Mouse (Mus musculus) kidney, postnatal 0 days (tissue): ENCODE measurements at regions not wholly inside any gene's neighbourhood (a gene's known extent, or its start where the extent isn't known, plus 50 kb on each side); places are given as distances from the start of the nearest gene placed in this dataset.

ENCODE experiments used
- ATAC-seq: fragments of 200-750 bp; cut with Nextera tagmentation; replicated peaks from 2 replicates; pipeline ENCODE4 v1.8.0; 2017; ENCODE audit warnings: low read depth, moderate number of reproducible peaks, moderate TSS enrichment, moderate library complexity; ENCODE audit not compliant: low FRiP score
- DNase-seq: peaks from one replicate; pipeline ENCODE4 v3.0.0-alpha.2; 2016; ENCODE audit warnings: low spot score
- H3K27ac ChIP-seq: fragments of 300-500 bp; sonication (generic); 2 replicates; pipeline ENCODE4 v1.5.1; 2014; ENCODE audit warnings: mild to moderate bottlenecking
- H3K27me3 ChIP-seq: fragments of 300-500 bp; sonication (generic); 2 replicates; pipeline ENCODE4 v1.6.1; 2014; ENCODE audit warnings: low read length, mixed read lengths; ENCODE audit not compliant: insufficient read depth
- H3K36me3 ChIP-seq: fragments of 300-500 bp; sonication (generic); 2 replicates; pipeline ENCODE4 v1.6.1; 2014; ENCODE audit warnings: low read length, mixed read lengths; ENCODE audit not compliant: insufficient read depth
- H3K4me1 ChIP-seq: fragments of 300-500 bp; sonication (generic); replicated peaks from 2 replicates; pipeline ENCODE4 v1.6.1; 2014; ENCODE audit warnings: antibody characterized with exemption, low read length, mixed read lengths; ENCODE audit not compliant: insufficient read depth
- H3K4me2 ChIP-seq: fragments of 300-500 bp; sonication (generic); 2 replicates; pipeline ENCODE4 v1.6.1; 2014; ENCODE audit warnings: mild to moderate bottlenecking, low read length, moderate library complexity, mixed read lengths
- H3K4me3 ChIP-seq: fragments of 300-500 bp; sonication (generic); replicated peaks from 2 replicates; pipeline ENCODE4 v1.5.1; 2014; ENCODE audit warnings: low read depth, low read length
- H3K9ac ChIP-seq: fragments of 300-500 bp; sonication (generic); 2 replicates; pipeline ENCODE4 v1.6.1; 2014; ENCODE audit warnings: low read depth, low read length
- H3K9me3 ChIP-seq: fragments of 300-500 bp; sonication (generic); replicated peaks from 2 replicates; pipeline ENCODE4 v1.6.1; 2016; ENCODE audit warnings: low read length, inconsistent platforms, mixed read lengths
- CTCF ChIP-seq: IDR thresholded peaks from 2 replicates; pipeline ENCODE4 v1.5.1; 2016; ENCODE audit warnings: antibody characterized with exemption, low read depth, mild to moderate bottlenecking, moderate library complexity
- WGBS: fragments of 180-500 bp; shearing (Covaris S2); extraction: QIAGEN DNeasy Blood & Tissue Kit; methylation state at CpG from one replicate; pipeline ENCODE4 v1.1.7; 2014; 5-methylcytosine and 5-hydroxymethylcytosine counted together

DNA sequence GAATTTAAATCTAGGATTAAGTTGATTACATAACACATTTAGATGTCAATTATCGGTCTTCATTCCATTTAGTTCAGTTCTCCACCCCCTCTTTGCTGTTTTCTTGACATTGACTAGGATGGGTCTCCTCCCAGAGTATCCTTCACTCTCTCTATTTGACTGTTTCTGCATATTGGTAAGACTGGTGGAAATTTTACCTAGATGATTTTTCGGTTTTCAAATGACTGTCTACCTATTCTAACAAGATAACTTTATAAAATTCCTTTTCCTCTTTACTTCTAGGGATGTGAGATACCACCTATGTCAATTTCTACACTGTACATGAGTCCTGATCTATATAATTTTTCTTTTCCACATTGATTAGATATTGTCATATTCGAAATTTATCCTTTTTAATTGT, 142.4 kb upstream of the Ccdc54 start:
- ATAC-seq (no peak), DNase-seq (no peak)
- Histone ChIP-seq H3K4me1 (0 out of 2 replicates have a peak, but pooled peaks cover 3% of the 10 kb centered on the region), H3K27ac (no peak overlapping the region), H3K4me3 (no peak overlapping the region), H3K27me3 (no peaks in the 10 kb centered on the region), H3K9ac (no peak overlapping the region), H3K36me3 (no peaks in the 10 kb centered on the region), H3K9me3 (no peaks in the 10 kb centered on the region), H3K4me2 (no peak overlapping the region)
- TF ChIP-seq CTCF: no peak
- 94% methylated on average over 3 of the region's 3 CpGs for WGBS

DNA sequence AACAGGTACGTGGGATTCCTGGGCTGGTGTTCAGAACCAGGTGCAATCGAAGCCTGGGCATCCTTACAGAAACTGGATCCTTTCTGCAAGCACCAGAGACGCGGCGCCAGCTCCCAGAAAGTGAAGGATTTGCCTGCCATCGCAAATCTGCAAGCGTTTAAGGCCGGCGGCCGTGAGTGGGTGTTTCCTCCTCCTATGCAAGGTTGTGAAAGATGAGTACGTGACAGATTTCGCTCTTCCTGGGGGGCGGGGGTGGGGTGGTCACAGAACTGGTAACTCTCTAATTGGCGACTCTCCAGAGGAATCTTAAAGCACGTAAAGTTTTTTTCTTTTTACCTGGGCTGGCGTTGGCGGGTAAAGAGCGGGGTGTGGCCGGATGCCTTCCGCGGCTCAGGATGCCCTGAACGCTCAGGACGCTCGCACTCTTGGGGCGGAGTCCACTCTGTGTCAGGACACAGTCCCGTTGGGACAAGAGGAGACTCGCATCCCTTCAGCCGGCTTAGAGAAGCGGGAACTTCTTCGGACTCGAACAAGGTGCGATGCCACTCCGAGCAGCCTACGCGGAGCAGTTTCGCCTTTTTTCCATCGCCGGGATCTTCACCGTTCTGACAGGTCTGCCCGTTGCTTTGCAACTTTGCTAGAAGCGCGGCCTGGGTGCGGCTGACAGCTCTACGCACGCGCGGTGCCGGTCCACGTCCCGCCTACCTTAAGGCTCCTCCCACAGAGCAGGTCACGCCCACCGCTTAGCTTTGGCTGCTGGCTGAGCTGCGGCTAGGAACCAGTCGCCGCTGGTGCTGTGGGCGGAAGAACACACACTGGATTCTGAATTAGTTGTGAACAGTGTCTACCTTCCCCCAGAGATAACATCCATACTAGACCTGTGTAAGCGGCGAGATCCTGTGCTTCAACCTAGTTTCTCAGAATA, 141.4 kb upstream of the Ccdc54 start:
- peak overlapping the region; percentile 58 for H3K4me3 ChIP-seq
- peak overlapping the region; percentile 85 for H3K4me2 ChIP-seq
- H3K27me3 ChIP-seq: no peaks in the 10 kb centered on the region
- H3K36me3 ChIP-seq: no peaks in the 10 kb centered on the region
- H3K9me3 ChIP-seq: no peaks in the 10 kb centered on the region
- WGBS: under 1% methylated on average over 58 of the region's 58 CpGs
- peak; percentile 97 for ATAC-seq
- H3K9ac ChIP-seq: peak overlapping the region; percentile 53
- 0 out of 2 replicates have a peak, but pooled peaks cover 2% of the 10 kb centered on the region for H3K4me1 ChIP-seq
- no peak for TF ChIP-seq CTCF
- peak; percentile 96 for DNase-seq
- no peak overlapping the region for H3K27ac ChIP-seq

DNA sequence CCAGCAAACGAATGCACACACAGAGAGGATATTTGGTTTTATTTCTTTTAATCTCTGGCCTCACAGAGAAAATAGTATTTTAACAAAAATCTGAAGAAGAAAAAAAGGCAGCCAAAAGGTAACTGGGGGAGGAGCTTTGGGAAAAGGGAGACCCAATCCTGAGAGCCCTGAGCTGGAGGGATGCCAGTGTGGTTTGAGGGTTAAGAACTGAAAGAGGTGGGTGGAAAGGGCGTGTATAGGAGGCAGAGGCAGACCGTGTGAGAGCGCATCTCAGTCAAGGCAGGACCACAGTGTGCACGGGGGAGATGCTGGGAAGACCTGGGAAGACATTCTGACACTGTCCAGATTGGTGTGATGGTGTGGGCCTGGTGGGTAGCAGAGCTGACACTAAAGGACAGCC, 138.4 kb upstream of the Ccdc54 start:
- Histone ChIP-seq H3K27me3 (no peaks in the 10 kb centered on the region), H3K27ac (no peak overlapping the region), H3K9me3 (no peaks in the 10 kb centered on the region), H3K36me3 (no peaks in the 10 kb centered on the region), H3K4me3 (no peak overlapping the region), H3K9ac (no peak overlapping the region), H3K4me2 (no peak overlapping the region), H3K4me1 (no peaks in the 10 kb centered on the region)
- TF ChIP-seq CTCF: no peak
- 66% methylated on average over 5 of the region's 5 CpGs for WGBS
- DNase-seq (no peak), ATAC-seq (no peak)

GRCm38 (mm10) chr16:50723144-50723543, 132.2 kb upstream of the Ccdc54 start:
- Histone ChIP-seq H3K4me2 (no peak overlapping the region), H3K27ac (no peak overlapping the region), H3K36me3 (no peaks in the 10 kb centered on the region), H3K9ac (no peak overlapping the region), H3K4me3 (no peak overlapping the region), H3K9me3 (no peaks in the 10 kb centered on the region), H3K4me1 (no peaks in the 10 kb centered on the region), H3K27me3 (no peaks in the 10 kb centered on the region)
- 57% methylated on average over 6 of the region's 6 CpGs for WGBS
- TF ChIP-seq CTCF: no peak
- DNase-seq: no peak
- no peak for ATAC-seq

DNA sequence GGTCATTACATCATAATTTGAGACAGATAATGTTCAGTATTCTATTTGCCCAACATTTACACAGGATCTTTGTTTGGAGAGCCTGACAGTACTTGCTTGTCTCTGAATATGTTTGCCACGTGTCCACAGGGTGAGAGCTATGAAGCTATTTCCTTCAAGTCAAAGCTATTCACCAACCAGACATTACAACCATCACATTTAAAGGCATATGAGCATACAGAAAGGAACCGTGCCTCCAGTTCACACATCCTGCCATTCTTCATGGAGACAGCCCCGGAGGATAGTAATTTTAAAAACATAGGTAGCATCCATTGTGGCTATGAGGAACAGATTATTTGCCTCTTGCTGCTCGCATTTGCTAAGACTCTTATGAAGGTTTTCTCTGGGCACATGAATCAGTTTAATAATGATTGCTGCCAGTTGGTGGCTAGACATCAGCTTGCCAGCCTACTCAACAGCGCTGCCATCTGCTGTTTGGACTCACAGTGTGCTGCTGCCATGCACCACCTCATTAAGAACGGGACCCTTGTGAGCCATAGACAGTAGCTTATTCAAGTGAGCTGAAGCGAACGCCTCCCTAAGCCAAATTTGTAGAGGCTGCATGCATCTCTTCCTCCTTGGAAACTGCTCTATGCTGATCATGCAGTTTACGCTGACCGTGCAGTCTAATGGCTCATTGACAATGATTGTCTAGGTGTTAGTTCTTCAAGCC, 126.5 kb upstream of the Ccdc54 start:
- no peaks in the 10 kb centered on the region for H3K27me3 ChIP-seq
- ATAC-seq (no peak), DNase-seq (peak; percentile 53)
- H3K4me2 ChIP-seq: no peak overlapping the region
- H3K9ac ChIP-seq: no peak overlapping the region
- no peaks in the 10 kb centered on the region for H3K36me3 ChIP-seq
- peak; percentile 63 for TF ChIP-seq CTCF
- no peaks in the 10 kb centered on the region for H3K4me1 ChIP-seq
- H3K9me3 ChIP-seq: no peaks in the 10 kb centered on the region
- H3K4me3 ChIP-seq: no peak overlapping the region
- 65% methylated on average over 10 of the region's 10 CpGs for WGBS
- H3K27ac ChIP-seq: no peak overlapping the region

- H3K9me3 ChIP-seq: no peaks in the 10 kb centered on the region
- ATAC-seq (no peak), DNase-seq (peak; percentile 54)
- H3K4me2 ChIP-seq: no peak overlapping the region
- TF ChIP-seq CTCF: no peak
- no peaks in the 10 kb centered on the region for H3K27me3 ChIP-seq
- H3K9ac ChIP-seq: no peak overlapping the region
- WGBS: 17% methylated on average over 6 of the region's 6 CpGs
- no peak overlapping the region for H3K4me3 ChIP-seq
- H3K4me1 ChIP-seq: no peaks in the 10 kb centered on the region
- H3K36me3 ChIP-seq: no peaks in the 10 kb centered on the region
- H3K27ac ChIP-seq: no peak overlapping the region
These were observed 118.8 kb upstream of the Ccdc54 start for GRCm38 (mm10) chr16:50709727-50710126.
